Mouse (Mus musculus): ENCODE measurements around the gene Vmn1r222. TPM values are rescaled to one million over a fixed set of nuclear protein-coding genes. Genes with fewer than 3 reads are reported as not detected.

The Vmn1r222 gene
- polyA plus RNA-seq, 1 experiment from 2014 or later: not detected

DNA sequence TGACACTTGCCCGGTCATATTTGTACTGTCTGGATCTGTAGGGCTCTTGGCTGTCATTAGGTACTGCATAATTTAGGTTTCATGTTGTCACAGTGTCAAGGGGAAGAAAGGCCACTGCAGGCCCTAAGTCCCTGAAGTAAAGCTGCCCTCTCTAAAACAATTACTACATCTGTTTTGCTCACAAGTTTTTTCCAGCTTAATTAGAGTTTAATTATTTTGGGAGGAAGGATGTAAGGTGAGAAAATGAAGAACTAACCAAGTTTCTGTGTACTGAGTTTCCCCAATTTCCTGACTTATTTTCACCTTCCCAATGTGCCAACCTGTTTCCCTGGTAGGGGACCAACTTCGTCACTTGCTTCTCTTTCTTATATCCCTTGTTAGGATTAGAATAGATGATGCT is 47.9 kb downstream of the Vmn1r222 start, which contains the start of gene Vmn1r220:
Vmn1r220 (minus strand) TSS at position 101 of the 400 bp plus-strand sequence.
- 96% methylated on average over 2 of the region's 2 CpGs for WGBS
- no peak within 1 kb of the TSS for H3K4me2 ChIP-seq
- no peaks in the 10 kb centered on the region for H3K27me3 ChIP-seq
- no peaks in the 10 kb centered on the region for H3K4me1 ChIP-seq
- no peak within 1 kb of the TSS for H3K4me3 ChIP-seq (replicated peaks)
- H3K27ac ChIP-seq: no peak within 1 kb of the TSS
- H3K36me3 ChIP-seq (replicated peaks): no peaks in the 10 kb centered on the region
- no peak for ATAC-seq (ENCODE audit: low FRiP score)
- H3K9ac ChIP-seq: no peak within 1 kb of the TSS
- no peaks in the 10 kb centered on the region for H3K9me3 ChIP-seq

Other genes with a start within 250 kb of the Vmn1r222 start
- not detected in 2 replicates for gene Vmn1r213, start 228.3 kb downstream of the Vmn1r222 start, polyA plus RNA-seq (2016; fragmentation: Nextera tagmentation; extraction: Ambion mirVana)
- not detected in 2 replicates for gene Vmn1r214, start 205.5 kb downstream of the Vmn1r222 start, polyA plus RNA-seq (2016; fragmentation: Nextera tagmentation; extraction: Ambion mirVana)
- not detected in 2 replicates for gene Vmn1r215, start 167.9 kb downstream of the Vmn1r222 start, polyA plus RNA-seq (2016; fragmentation: Nextera tagmentation; extraction: Ambion mirVana)
- gene Vmn1r217, start 117.7 kb downstream of the Vmn1r222 start, polyA plus RNA-seq (2016; fragmentation: Nextera tagmentation; extraction: Ambion mirVana): not detected in 2 replicates
- gene Vmn1r218, start 102.8 kb downstream of the Vmn1r222 start, polyA plus RNA-seq (2016; fragmentation: Nextera tagmentation; extraction: Ambion mirVana): not detected in 2 replicates
- gene Vmn1r219, start 76.6 kb downstream of the Vmn1r222 start, polyA plus RNA-seq (2016; fragmentation: Nextera tagmentation; extraction: Ambion mirVana): 0.03 TPM in 1 of 2 replicates, not detected in the other
- gene Vmn1r220, start 48.0 kb downstream of the Vmn1r222 start, polyA plus RNA-seq (2016; fragmentation: Nextera tagmentation; extraction: Ambion mirVana): not detected in 2 replicates
- gene Vmn1r221, start 21.8 kb downstream of the Vmn1r222 start, polyA plus RNA-seq (2016; fragmentation: Nextera tagmentation; extraction: Ambion mirVana): not detected in 2 replicates
- gene Vmn1r223, start 11.2 kb upstream of the Vmn1r222 start, polyA plus RNA-seq (2016; fragmentation: Nextera tagmentation; extraction: Ambion mirVana): not detected in 2 replicates
- 64.1 and 65.6 TPM in 2 replicates for gene Zfp322a, start 133.3 kb upstream of the Vmn1r222 start, polyA plus RNA-seq (2016; fragmentation: Nextera tagmentation; extraction: Ambion mirVana)
- 13.0 and 13.2 TPM in 2 replicates for gene Abt1, start 187.9 kb upstream of the Vmn1r222 start, polyA plus RNA-seq (2016; fragmentation: Nextera tagmentation; extraction: Ambion mirVana)
- gene Btn1a1, start 230.0 kb upstream of the Vmn1r222 start, polyA plus RNA-seq (2016; fragmentation: Nextera tagmentation; extraction: Ambion mirVana): 0.18 and 0.36 TPM in 2 replicates